Mouse (Mus musculus): ENCODE data around the gene Ank2.

- no peak for TF ChIP-seq CTCF (IDR thresholded peaks at IDR 0.05; ENCODE audit: low read depth)
- no peak for TF ChIP-seq EP300 (IDR thresholded peaks at IDR 0.05; ENCODE audit: low read depth)
Measured at GRCm38 (mm10) chr3:127108481-127108880, 390.7 kb downstream of the Ank2 start.

All from liver, postnatal 0 days (tissue).